Mouse (Mus musculus): ENCODE data around the gene Tex101.
A peak's percentile ranks its signal among the peaks of the same experiment; 100 is the strongest.
"Not testable (repeated sequence)": the region's sequence is repeated elsewhere in the genome, so short reads cannot be mapped to it uniquely, and the experiment has no call there.

Gene Tex101

DNA sequence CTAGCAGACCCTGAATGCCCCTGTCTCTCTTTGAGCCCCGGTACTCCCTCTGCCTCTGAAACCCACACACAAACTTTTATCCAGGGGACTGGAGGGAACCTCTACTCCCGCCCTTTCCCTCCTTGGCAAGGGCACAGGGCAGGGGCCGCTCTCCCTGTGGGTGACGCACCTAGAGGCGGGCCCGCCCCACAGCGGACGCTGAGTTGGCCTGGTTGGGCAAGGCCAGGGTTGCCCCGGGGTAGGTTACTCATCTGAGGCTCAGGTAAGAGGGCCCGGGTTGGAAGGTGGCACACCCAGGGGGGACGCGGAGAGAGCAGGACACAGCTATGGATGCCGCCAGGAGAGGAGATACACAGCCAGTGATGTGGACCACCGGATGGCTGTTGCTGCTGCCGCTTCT is 40.2 kb downstream of the Tex101 start, which contains the start of gene Lypd3:
TSS of gene Lypd3 (plus strand) at position 287 of the 400 bp plus-strand sequence.
- DNase-seq (ENCODE audit: low spot score in 2 of 2): no peak

GRCm38 (mm10) chr7:24630116-24630880 is 46.2 kb downstream of the Tex101 start:
- DNase-seq (ENCODE audit: low spot score in 2 of 2): no peak

DNA sequence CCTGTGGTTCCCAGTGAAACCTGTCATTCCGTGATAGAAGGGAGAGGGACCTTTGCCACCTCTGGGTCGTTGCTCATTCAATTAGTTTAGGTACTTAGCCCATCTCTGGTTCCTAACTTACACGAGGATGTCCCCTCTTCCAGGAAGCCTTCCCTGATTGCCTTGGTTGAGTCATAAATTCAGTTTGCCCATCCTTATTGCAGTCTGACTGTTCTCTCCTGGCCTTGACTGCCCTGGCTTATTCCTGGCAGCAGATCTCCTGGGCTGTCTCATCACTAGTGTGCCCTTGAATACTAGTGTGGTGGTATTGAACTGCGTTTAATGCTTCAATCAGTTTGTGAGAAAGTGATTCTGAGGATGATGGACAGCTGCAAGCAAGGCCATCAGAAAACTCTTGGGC is 46.8 kb downstream of the Tex101 start:
- DNase-seq (ENCODE audit: low spot score in 2 of 2): no peak

DNA sequence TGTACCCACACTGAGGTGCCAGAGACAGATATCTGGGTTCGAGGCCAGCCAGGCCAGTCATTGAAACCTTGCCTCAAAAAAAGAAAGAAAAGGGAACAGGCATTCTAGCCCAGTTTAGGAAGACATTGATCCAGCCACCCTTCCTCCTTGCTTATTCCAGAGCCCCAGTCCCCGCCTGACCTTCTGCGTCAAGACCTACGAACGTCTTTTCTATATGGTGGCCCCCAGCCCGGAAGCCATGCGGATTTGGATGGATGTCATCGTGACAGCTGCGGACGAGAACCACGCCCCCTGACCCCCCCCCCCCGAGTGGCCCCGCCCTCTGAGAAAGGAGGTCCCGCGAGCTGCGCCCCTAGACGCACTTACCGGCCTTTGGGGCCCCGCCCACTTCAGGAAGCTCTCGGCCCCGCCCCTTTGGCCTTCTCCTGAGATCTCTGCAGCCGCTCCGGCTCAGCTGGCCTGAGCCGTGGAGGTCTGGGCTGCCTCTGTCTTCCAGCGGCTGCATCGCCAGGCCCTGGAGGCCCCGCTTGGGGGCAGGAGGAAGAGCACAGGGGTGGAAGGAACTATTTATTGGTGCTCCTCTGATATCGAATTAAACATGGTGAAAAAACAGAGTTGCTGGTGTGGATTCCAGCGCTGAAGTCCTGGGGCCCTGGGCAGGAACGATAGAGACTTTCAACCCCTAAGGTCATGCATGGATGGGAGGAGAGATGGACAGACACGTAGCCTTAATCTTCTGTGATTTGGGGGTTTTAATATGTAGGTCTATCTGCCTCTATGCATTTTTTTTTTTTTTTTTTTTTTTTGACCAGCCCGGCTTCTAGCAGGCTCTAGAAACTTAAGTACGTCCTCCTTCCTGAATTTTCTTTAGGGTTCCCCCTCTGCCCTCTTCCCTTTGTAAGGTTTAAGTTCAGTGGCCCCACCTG is 47.5 kb downstream of the Tex101 start:
- peak; percentile 84 to 88 for DNase-seq (ENCODE audit: low spot score in 2 of 2)

GRCm38 (mm10) chr7:24622967-24623366 is 53.5 kb downstream of the Tex101 start:
- no peak for DNase-seq (ENCODE audit: low spot score in 2 of 2)

DNA sequence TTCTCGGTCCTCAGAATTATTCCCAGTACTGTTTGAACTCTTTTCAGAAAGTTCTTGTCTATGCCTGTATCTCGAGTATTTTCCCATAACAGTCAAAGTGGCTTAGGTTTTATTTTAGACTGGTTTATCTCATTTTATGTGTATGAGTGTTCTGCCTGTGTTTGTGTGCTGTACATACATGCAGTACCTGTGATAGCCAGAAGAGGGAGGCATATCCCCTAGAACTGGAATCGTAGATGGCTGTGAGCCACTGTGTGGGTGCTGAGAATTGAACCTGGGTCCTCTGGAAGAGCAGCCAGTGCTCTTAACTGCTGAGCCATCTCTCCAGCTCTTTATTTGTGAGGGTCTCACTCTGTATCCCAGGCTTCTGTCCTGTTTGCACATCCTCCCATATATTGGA is 55.3 kb downstream of the Tex101 start:
- no peak for DNase-seq (ENCODE audit: low spot score in 2 of 2)

- DNase-seq (ENCODE audit: low spot score in 2 of 2): no peak
Observed at GRCm38 (mm10) chr7:24619671-24620397, 56.6 kb downstream of the Tex101 start.

DNA sequence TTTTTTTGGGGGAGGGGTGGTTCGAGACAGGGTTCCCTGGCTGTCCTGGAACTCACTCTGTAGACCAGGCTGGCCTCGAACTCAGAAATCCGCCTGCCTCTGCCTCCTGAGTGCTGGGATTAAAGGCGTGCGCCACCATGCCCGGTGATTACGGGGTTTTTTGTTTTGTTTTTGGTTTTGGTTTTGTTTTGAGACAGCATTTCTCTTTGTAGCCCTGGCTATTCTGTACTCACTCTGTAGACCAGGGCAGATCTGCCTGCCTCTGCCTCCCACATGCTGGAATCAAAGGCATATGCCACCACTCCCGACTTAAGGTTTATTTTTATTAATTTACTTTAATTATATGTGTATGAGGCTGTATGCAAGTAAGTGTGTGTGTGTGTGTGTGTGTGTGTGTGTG is 58.1 kb downstream of the Tex101 start:
- not testable (repeated sequence) for DNase-seq (ENCODE audit: low spot score in 2 of 2)
